Mouse (Mus musculus) heart, embryonic 14.5 days (tissue): ENCODE data around the gene Smim1. TPM values are rescaled to one million over a fixed set of nuclear protein-coding genes. Genes with fewer than 3 reads are reported as not detected.
A peak's percentile ranks its signal among the peaks of the same experiment; 100 is the strongest.

ENCODE experiments used
- ATAC-seq: fragments of 200-750 bp; cut with Nextera tagmentation; 2 replicates; pipeline ENCODE4 v1.8.0; 2017; ENCODE audit warnings: low read depth, moderate TSS enrichment; ENCODE audit not compliant: insufficient number of reproducible peaks, insufficient read depth, low FRiP score
- H3K27ac ChIP-seq, 2 experiments: fragments of 200-500 bp in 1 of 2; fragments of 300-500 bp in 1 of 2; sonication (generic) in 1 of 2; replicated peaks in 1 of 2; 2 replicates each; pipeline ENCODE4 v1.5.1; 2012 to 2014; ENCODE audit warnings: low read depth in 2 of 2, low read length in 2 of 2, control low read depth in 1 of 2, mild to moderate bottlenecking in 1 of 2, mixed read lengths in 1 of 2; ENCODE audit not compliant: control insufficient read depth in 1 of 2, insufficient read depth in 1 of 2
- H3K27me3 ChIP-seq: fragments of 300-500 bp; sonication (generic); 2 replicates; pipeline ENCODE4 v1.6.1; 2014; ENCODE audit warnings: mild to moderate bottlenecking, low read length, control low read depth; ENCODE audit not compliant: control insufficient read depth, insufficient read depth
- H3K36me3 ChIP-seq: fragments of 300-500 bp; sonication (generic); 2 replicates; pipeline ENCODE4 v1.6.1; 2014; ENCODE audit warnings: mild to moderate bottlenecking, control low read depth, low read length, mixed read lengths; ENCODE audit not compliant: control insufficient read depth, insufficient read depth
- H3K4me1 ChIP-seq, 2 experiments: fragments of 200-500 bp in 1 of 2; fragments of 300-500 bp in 1 of 2; sonication (generic) in 1 of 2; 2 replicates each; pipeline ENCODE4 v1.6.1; 2012 to 2014; ENCODE audit warnings: low read length in 2 of 2, control low read depth in 1 of 2, mixed read lengths in 1 of 2; ENCODE audit not compliant: control insufficient read depth in 2 of 2, insufficient read depth in 2 of 2
- H3K4me2 ChIP-seq: fragments of 300-500 bp; sonication (generic); 2 replicates; pipeline ENCODE4 v1.6.1; 2014; ENCODE audit warnings: mild to moderate bottlenecking, low read length
- H3K4me3 ChIP-seq, 2 experiments: fragments of 200-500 bp in 1 of 2; fragments of 300-500 bp in 1 of 2; sonication (generic) in 1 of 2; 2 replicates each; pipeline ENCODE4 v1.5.1; 2012 to 2014; ENCODE audit warnings: low read length in 2 of 2, mild to moderate bottlenecking in 2 of 2, control low read depth in 1 of 2, low read depth in 1 of 2, moderate library complexity in 1 of 2; ENCODE audit not compliant: control insufficient read depth in 1 of 2, insufficient read depth in 1 of 2
- H3K9ac ChIP-seq: fragments of 300-500 bp; sonication (generic); 2 replicates; pipeline ENCODE4 v1.6.1; 2014; ENCODE audit warnings: mild to moderate bottlenecking, low read length
- H3K9me3 ChIP-seq: fragments of 300-500 bp; sonication (generic); 2 replicates; pipeline ENCODE4 v1.6.1; 2016; ENCODE audit warnings: low read length, control low read depth; ENCODE audit not compliant: control insufficient read depth
- WGBS: fragments of 180-500 bp; shearing (Covaris S2); extraction: QIAGEN DNeasy Blood & Tissue Kit; methylation state at CpG from one replicate; pipeline ENCODE4 v1.1.7; 2014; 5-methylcytosine and 5-hydroxymethylcytosine counted together
- polyA plus RNA-seq: library from polyadenylated mRNA; unstranded; fragments of >200 nt; fragmentation: Nextera tagmentation; extraction: Ambion mirVana; gene quantifications from 2 replicates; pipeline ENCODE4 v1.2.1, GENCODE M21; 2014

The Smim1 gene
- polyA plus RNA-seq, 1 experiment from 2014 or later = 73.1 TPM

- H3K4me2 ChIP-seq = no peak overlapping the region
- peaks cover 4% of the 10 kb centered on the region; the same call in 1 of the 2 replicates for H3K27me3 ChIP-seq
- WGBS = 69% methylated on average over 7 of the region's 7 CpGs
- peaks cover 28 to 35% of the 10 kb centered on the region in 2 experiments for H3K4me1 ChIP-seq
- ATAC-seq = no peak
- no peak overlapping the region for H3K9ac ChIP-seq
- no peak overlapping the region for H3K4me3 ChIP-seq
- H3K36me3 ChIP-seq = no peaks in the 10 kb centered on the region
- H3K9me3 ChIP-seq = no peaks in the 10 kb centered on the region
- H3K27ac ChIP-seq = no peak overlapping the region
Observed at GRCm38 (mm10) chr4:154028066-154028465, 2.0 kb upstream of the Smim1 start.

GRCm38 (mm10) chr4:154026441-154026761 lies 371 bp upstream of the Smim1 start:
- H3K4me1 ChIP-seq = peaks cover 31 to 40% of the 10 kb centered on the region in 2 experiments
- H3K36me3 ChIP-seq = peaks cover 13% of the 10 kb centered on the region
- H3K27me3 ChIP-seq = peaks cover 4% of the 10 kb centered on the region; the same call in 1 of the 2 replicates
- no peak overlapping the region for H3K27ac ChIP-seq
- WGBS = 30% methylated on average over 2 of the region's 2 CpGs
- no peaks in the 10 kb centered on the region for H3K9me3 ChIP-seq
- peak overlapping the region; percentile 68 for H3K9ac ChIP-seq
- peak overlapping the region; percentile 51 to 60; a peak in 3 of 4 replicates for H3K4me3 ChIP-seq
- ATAC-seq = no peak
- H3K4me2 ChIP-seq = peak overlapping the region; percentile 76

- 18% methylated on average over 17 of the region's 17 CpGs for WGBS
- Histone ChIP-seq H3K4me1 (peaks cover 31 to 40% of the 10 kb centered on the region in 2 experiments), H3K9me3 (no peaks in the 10 kb centered on the region), H3K27ac (peak overlapping the region; percentile 60 to 64), H3K4me3 (peak overlapping the region; percentile 51 to 60), H3K9ac (peak overlapping the region; percentile 68), H3K4me2 (peak overlapping the region; percentile 76), H3K36me3 (peaks cover 27% of the 10 kb centered on the region), H3K27me3 (peaks cover 4% of the 10 kb centered on the region; the same call in 1 of the 2 replicates)
- no peak for ATAC-seq
Observed at GRCm38 (mm10) chr4:154024729-154025521, 1.1 kb downstream of the Smim1 start.

GRCm38 (mm10) chr4:154023754-154024601 lies 2.1 kb downstream of the Smim1 start:
- peak overlapping the region in 1 of 2 experiments; percentile 51; a peak in 2 of 4 replicates for H3K4me3 ChIP-seq
- peaks cover 4% of the 10 kb centered on the region; the same call in 1 of the 2 replicates for H3K27me3 ChIP-seq
- peaks cover 31 to 40% of the 10 kb centered on the region in 2 experiments for H3K4me1 ChIP-seq

GRCm38 (mm10) chr4:154022844-154023243 lies 3.2 kb downstream of the Smim1 start:
- peaks cover 4% of the 10 kb centered on the region; the same call in 1 of the 2 replicates for H3K27me3 ChIP-seq
- no peak overlapping the region for H3K4me3 ChIP-seq
- peaks cover 48% of the 10 kb centered on the region for H3K36me3 ChIP-seq
- H3K4me1 ChIP-seq = peaks cover 31 to 40% of the 10 kb centered on the region in 2 experiments
- no peak overlapping the region for H3K4me2 ChIP-seq
- 48% methylated on average over 4 of the region's 4 CpGs for WGBS
- H3K9me3 ChIP-seq = no peaks in the 10 kb centered on the region
- H3K27ac ChIP-seq = peak overlapping the region in 1 of 2 experiments; percentile 19; a peak in 1 of 4 replicates
- H3K9ac ChIP-seq = no peak overlapping the region
- no peak for ATAC-seq

More at GRCm38 (mm10) chr4:154023754-154024601, 2.1 kb downstream of the Smim1 start:
- peak overlapping the region; percentile 68; the same call in 1 of the 2 replicates for H3K9ac ChIP-seq
- H3K9me3 ChIP-seq = no peaks in the 10 kb centered on the region
- H3K36me3 ChIP-seq = peaks cover 37% of the 10 kb centered on the region
- H3K4me2 ChIP-seq = peak overlapping the region; percentile 76
- WGBS = 7% methylated on average over 8 of the region's 8 CpGs
- ATAC-seq = peak; percentile 56
- peak overlapping the region; percentile 60 to 64 for H3K27ac ChIP-seq

GRCm38 (mm10) chr4:154022407-154022806 lies 3.6 kb downstream of the Smim1 start:
- Histone ChIP-seq H3K4me3 (no peak overlapping the region), H3K27ac (peak overlapping the region in 1 of 2 experiments; percentile 19; a peak in 1 of 4 replicates), H3K9ac (no peak overlapping the region), H3K27me3 (peaks cover 1% of the 10 kb centered on the region; the same call in 1 of the 2 replicates), H3K9me3 (no peaks in the 10 kb centered on the region), H3K36me3 (peaks cover 53% of the 10 kb centered on the region), H3K4me2 (no peak overlapping the region), H3K4me1 (peaks cover 31 to 40% of the 10 kb centered on the region in 2 experiments)
- no peak for ATAC-seq
- 55% methylated on average over 4 of the region's 4 CpGs for WGBS

- H3K4me1 ChIP-seq = peaks cover 31 to 38% of the 10 kb centered on the region in 2 experiments
- H3K9me3 ChIP-seq = no peaks in the 10 kb centered on the region
- ATAC-seq = no peak
- no peaks in the 10 kb centered on the region; the same call in 1 of the 2 replicates for H3K27me3 ChIP-seq
- peaks cover 62% of the 10 kb centered on the region for H3K36me3 ChIP-seq
- H3K4me2 ChIP-seq = no peak overlapping the region
- no peak overlapping the region for H3K4me3 ChIP-seq
- no peak overlapping the region for H3K9ac ChIP-seq
- WGBS = 86% methylated on average over 9 of the region's 9 CpGs
- H3K27ac ChIP-seq = no peak overlapping the region
Observed at GRCm38 (mm10) chr4:154021432-154021831, 4.6 kb downstream of the Smim1 start.
